Mouse (Mus musculus): Measurements from ENCODE around the gene Olfr1040.
"Not testable (repeated sequence)": the region's sequence is repeated elsewhere in the genome, so short reads cannot be mapped to it uniquely, and the experiment has no call there.

Olfr1040 gene

DNA sequence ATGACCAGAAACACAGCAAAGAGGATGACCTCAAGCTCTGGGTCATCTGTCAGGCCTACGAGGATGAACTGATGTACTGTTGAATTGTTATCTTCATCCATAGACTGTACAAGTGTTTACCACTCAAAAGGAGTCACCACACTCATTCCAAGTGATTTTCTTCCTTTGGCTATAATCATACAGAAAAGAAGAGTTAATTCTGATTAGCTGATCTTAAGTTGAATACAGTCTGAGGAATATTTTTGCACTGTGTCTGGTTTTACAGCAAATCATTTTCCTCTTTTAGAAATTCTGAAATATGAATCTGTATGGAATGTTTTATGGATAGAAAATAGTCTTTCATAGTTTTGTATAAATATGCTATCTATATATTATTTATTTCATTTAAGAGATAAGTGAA lies at the start of gene Olfr1040:
Olfr1040 (minus strand) TSS at position 101 of the 400 bp plus-strand sequence.
- no peak for DNase-seq (ENCODE audit: extremely low spot score)

DNA sequence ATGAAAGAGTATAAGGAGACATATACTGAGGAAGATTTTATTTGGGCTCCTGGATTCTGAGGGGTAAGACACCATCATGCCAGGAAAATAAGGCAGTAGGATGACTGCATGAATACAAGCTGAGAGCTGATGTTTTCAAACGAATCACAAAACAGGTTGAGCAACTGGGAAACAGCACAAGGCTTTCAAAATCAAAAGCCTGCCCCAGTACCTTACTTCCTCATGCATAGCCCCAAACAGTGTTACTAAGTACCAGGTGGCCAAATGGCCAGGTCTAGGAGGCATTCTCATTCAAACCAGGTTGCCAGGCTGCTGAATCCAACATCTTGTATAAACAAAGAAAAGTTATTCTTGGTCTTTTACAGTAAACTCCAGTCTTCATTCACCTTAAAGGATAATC lies 49.3 kb upstream of the Olfr1040 start:
- no peak for DNase-seq (ENCODE audit: extremely low spot score)

DNA sequence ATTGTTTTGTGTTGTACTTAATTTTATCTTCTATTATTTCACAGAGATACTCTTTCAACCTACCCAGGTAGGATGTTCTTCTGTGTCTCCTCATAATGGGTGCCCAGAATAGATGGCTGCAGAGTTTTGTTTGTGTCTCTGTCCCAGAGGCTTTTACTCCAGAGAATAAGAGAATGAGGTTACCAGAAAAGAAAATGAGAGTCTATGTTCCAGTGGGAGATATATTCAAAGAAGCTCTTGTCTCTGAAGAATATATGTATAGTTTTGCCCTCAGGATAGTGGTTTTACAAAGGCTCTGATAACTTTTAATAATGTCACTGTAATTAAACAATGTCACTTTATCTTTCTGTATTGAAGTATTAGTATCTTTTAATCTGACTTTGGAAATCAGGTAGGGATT lies 39.1 kb upstream of the Olfr1040 start, which contains the start of gene Olfr52:
Olfr52 (minus strand) TSS at position 101 of the 400 bp plus-strand sequence.
- no peak for DNase-seq (ENCODE audit: extremely low spot score)

DNA sequence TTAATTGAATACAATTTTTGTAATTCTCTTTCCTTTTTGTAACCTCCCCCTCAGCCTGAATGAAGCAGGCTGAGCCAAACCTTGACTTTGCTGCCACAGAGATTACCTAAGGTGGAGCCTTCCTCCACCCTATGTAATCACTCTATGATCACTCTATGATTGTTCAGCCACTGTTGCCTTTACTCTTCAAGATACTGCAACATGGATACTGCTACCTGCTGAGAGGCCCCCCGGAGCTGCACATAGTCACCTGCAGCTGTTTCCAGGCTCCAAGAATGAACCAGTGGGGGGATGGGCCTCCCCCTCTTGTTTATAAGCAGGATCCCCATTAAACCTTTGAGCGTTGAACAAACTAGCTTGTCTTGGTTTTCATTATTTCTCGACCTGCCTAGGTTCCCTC lies 33.4 kb upstream of the Olfr1040 start:
- no peak for DNase-seq (ENCODE audit: extremely low spot score)

DNA sequence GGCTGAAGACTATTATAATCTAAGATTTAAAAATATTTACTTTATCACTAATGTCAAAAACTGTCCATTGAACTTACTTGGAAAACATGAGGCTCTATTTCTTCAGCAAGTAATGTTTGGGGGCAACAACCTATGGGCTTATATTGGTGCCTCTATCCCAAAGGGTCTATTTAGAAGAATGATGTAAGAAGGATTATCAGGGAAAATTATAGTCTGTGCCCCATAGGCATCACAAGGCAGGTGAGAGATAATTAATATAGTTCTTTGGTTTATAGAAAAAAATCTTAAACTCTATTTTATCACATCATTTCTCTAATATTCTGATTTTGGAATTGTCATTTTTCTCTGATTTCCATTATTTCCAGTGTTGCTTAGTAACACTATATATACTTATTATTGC lies 31.2 kb upstream of the Olfr1040 start, which contains the start of gene Olfr1044:
Olfr1044 (minus strand) TSS at position 101 of the 400 bp plus-strand sequence.
- no peak for DNase-seq (ENCODE audit: extremely low spot score)

DNA sequence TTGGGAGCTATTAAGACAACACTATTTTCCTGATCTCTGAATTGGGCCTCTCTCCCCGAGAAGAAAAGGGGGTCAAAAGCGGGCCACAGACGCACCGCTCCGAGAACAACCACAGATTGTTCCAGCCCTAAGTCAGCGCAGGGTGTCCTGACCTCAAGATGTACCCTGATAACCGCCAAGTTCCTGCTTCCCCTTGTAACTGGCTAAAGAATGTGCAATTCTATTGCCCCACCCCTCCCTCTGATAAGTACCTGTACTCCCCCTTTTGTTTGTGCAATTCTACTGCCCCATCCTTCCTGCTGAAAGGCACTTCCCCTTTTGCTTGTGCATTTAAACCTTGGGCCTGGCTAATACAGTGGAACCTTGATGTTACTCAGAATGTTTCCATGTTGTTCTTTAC lies 28.9 kb upstream of the Olfr1040 start:
- not testable (repeated sequence) for DNase-seq (ENCODE audit: extremely low spot score)

DNA sequence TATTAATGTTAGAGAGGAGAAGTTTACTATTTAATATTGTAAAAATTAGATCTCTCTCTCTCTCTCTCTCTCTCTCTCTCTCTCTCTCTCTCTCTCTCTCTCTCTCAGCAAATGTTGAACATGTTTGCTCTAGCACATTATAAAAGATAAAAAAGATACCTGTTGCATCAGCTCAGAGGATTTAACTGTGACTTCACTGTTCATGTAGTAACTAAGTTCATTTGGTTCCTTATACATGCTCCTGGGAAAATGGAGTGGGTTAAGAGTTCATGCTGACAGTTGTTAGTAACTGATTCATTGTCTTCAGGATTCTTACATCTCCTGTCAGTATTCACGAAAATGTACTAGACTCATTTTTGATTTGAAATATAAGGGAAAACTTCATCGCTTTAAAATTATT lies 20.9 kb upstream of the Olfr1040 start, which contains the start of gene Olfr1043:
Olfr1043 (minus strand) TSS at position 101 of the 400 bp plus-strand sequence.
- DNase-seq (ENCODE audit: extremely low spot score) = no peak

DNA sequence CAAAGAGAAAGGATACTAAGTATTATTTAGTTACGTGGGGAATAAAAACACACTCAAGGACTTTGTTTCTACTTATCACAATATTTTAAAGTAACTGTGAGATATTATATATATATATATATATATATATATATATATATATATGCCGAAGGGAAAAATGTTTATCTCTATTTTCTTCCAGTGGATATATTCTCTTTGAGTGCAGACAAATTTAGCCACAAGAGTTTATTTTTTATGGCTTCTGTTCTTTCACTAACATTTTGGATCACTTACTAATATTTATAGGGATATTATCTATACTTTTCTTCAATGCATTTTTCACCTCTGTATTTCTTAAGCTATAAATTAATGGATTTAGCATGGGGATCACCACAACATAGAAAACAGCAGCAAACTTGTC lies 15.2 kb upstream of the Olfr1040 start, which contains the start of gene Olfr1042:
Olfr1042 (minus strand) TSS at position 101 of the 400 bp plus-strand sequence.
- DNase-seq (ENCODE audit: extremely low spot score) = no peak

DNA sequence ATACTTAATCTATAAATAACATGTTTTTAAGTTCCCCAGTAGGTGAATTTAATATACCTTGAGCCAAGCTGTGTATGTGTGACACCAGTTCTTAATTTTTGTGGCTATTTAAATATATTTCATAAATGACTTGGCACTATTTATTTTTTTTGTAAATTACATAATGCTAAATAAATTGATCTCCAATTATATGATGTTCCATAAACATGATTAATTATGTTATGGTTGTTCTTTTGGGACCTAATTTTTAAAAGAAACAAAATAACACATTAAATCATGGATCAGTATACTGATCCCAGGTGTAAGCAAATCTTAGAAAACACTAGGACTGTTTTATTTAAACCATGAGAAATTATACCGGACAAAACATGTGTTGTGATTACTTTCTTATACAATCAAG lies 10.7 kb downstream of the Olfr1040 start, which contains the start of gene Olfr1039:
Olfr1039 (minus strand) TSS at position 101 of the 400 bp plus-strand sequence.
- no peak for DNase-seq (ENCODE audit: extremely low spot score)
